Mouse (Mus musculus) left cerebral cortex, postnatal 36 days (tissue): ENCODE data around the gene Med17. TPM values are rescaled to one million over a fixed set of nuclear protein-coding genes. Genes with fewer than 3 reads are reported as not detected.

Experiments
- DNase-seq, 2 experiments: peaks; one replicate each; pipeline ENCODE4 v3.0.0; 2021 to 2022; ENCODE audit warnings: low spot score in 2 of 2, mixed read lengths in 1 of 2
- intact Hi-C: fragments of 180-260 bp; cut with DNase I; formaldehyde crosslinking; loops from one replicate; pipeline ENCODE4 v1.15.1; 2025
- total RNA-seq, 2 experiments: library from RNA; stranded (reverse); gene quantifications; 2 replicates each; pipeline ENCODE4 v1.2.3; 2021

Gene Med17
- total RNA-seq, 2 experiments from 2014 or later, result 35.8 to 42.8 TPM

DNA sequence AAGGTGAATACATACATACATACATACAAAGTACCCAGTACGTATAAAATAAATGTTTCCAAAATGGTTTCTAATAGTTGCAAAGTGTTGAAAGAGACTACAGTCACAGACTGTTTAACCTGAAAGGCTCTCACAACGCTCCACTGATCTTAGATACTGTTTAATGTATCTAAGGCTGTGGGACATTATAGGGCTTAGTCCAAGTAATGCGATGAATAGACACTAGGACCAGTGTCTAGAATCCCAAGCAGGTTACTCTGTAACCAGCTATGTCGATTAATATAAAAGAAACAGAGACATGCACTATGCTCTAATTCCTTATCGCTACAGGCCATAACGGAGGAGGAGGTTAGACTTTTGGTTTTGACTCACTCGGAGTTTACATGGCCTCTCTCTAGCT is 17.4 kb upstream of the Med17 start:
- DNase-seq, result no peak
- intact Hi-C loops, result no loop called here

DNA sequence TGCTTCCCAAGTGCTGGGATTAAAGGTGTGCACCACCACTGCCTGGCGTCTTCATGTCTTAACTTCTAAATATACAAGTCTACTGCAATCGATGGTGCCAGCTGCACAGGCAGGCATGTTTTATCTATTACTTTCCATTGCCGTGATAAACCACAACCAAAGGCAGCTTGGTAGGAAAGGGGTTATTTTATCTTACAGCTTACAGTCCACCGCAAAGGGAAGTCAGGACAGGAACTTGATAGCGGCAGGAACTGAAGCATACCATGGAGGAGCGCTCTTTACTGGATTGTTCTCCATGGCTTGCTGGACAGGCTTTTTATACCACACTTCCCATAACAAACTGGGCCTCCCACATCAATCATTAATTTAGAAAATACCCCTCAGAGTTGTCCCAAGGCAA is 9.5 kb upstream of the Med17 start:
- DNase-seq, result no peak
- intact Hi-C loops, result no loop called here

DNA sequence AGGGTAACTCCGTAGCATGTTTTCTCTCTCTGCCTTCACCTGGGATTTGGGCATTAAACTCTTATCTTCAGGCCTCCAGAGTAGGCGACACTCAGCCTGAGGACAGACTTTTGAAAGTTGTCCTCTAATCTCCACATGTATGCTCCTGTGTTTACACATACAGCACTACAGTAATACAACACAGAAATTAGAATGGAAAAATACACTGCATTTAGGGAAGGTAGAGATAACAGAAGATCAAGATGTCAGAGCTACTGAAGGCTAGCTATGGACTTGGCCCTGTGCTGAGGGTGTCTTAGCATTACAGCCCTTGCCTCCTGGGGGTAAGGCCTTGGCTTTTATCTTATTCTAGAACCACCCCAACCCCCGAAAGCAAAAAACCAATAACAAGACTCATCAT is 8.7 kb upstream of the Med17 start:
- intact Hi-C loops, result no loop called here
- DNase-seq, result no peak

DNA sequence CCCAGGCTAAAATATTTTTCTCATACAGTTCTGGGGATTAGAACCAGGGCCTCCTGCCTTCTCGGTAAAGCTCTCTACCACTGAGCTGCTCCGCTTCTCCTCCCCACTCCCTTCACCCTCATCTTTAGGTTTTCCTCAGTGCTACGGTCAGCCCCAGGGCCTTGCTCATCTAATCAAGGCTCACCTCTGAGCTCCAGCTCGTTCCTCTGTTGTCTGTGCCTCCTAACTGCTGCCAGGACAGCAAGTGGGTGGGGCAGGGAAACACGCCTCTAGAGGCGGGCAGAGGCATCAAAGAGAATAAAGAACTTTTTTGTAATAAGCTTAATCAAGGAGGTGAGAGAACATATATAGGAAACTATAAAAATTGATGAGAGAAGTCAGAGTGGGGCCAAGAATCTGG is 8.1 kb upstream of the Med17 start:
- intact Hi-C loops, result no loop called here
- no peak for DNase-seq

DNA sequence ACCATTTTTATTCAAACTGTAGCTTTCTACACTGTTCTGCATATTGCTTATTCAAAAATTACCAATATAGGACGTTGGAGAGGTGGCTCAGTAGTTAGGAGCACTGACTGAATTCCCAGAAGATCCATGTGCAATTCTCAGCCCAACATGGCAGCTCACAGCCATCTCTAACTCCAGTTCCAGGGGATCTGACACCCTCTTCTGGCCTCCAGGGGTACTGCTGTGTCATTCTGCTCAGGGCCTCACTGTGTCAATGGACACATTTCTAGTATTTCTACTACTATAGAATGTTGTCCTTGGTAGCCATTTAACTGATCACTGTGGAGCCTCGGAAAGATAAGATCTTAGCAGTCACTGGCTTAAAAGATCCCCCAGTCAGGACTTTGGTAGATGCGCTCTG is 5.7 kb upstream of the Med17 start:
- no peak for DNase-seq
- intact Hi-C loops, result no loop called here

DNA sequence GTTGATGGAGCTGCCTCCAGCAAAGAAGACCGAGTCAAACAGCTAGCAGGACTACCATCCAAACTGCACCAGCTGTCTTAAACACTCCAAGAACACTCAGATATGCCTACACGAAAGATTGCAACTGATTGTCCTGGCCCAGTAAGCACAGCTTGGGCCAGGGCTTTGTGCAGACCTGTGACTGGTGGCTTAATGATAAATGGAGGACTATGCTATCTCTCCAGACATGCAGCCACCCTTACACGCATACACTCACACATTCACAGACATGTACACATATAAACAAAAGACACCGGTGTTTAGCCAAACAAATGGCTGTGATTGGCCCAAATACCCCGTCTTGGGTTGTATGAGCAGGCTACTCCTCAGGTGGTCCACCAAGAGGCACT is 754 bp upstream of the Med17 start:
- intact Hi-C loops, result no loop called here

DNA sequence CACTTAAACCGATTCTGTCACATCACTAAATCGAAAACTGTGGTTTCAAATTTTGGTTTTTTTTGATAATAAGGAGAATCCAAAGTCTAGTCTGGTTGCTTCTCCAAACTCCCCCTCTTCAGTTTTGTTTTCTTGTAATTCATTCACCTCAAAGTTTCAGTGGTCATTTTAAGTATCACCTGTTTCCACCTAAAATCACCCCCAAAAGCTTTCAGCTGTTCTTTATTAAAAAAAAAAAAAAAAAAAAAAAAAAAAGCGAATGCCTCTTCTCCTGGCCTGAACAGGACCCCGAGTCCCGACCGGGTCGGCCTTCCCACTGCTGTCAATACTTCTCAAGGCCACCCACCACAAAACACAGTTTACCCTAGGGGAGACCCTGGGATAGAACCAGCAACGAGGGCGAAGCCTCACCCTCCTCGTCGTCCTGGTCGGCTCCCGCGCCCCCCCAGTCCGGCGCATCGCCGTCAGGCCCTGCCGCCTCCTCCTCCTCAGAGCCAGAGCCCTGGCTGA is 537 bp downstream of the Med17 start:
- no peak for DNase-seq
- intact Hi-C loops, result loop anchor here (1.0 kb wide), 1 partner anchor 27 kb away; the partner anchor contains the start of genes 4931406C07Rik and Taf1d

More for the DNA sequence above, 754 bp upstream of the Med17 start:
- DNase-seq, result no peak

DNA sequence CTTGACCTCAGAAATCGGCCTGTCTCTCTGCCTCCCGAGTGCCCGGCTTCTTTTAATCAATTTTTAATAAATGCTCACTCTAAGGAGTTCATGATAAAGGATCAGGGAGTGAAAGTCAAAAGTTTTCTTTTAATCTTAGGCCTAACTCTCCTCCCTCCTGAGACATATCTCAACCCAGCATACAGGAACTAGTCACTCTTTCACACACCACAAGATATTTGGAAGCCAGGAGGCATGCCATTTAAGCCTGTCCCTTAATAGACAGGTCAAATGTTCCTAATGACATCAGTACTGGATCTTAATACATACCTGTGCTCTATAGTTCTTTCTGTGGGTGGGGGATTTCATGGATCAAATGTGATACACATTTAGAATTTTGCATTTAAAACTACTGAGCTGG is 1.4 kb downstream of the Med17 start:
- intact Hi-C loops, result no loop called here
- DNase-seq, result no peak

DNA sequence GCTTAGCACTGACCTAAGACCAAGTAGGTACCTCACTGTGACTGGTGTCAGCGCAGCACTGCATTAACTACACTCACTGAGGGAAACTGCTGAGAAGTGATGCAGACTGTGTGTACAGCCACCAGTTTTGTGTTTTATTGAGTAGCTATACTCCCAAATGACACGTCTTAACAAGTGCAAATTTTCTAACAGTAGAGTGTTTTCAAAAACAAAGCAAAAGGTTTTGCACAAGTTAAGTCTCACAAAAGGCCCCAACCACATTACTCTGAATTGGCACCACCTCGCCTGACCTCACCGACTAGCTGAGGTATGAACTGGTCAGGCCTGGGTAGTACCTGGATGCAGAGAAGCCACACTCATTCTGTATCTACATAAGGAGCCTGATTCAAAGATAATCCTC is 2.9 kb downstream of the Med17 start:
- no peak for DNase-seq
- intact Hi-C loops, result no loop called here

DNA sequence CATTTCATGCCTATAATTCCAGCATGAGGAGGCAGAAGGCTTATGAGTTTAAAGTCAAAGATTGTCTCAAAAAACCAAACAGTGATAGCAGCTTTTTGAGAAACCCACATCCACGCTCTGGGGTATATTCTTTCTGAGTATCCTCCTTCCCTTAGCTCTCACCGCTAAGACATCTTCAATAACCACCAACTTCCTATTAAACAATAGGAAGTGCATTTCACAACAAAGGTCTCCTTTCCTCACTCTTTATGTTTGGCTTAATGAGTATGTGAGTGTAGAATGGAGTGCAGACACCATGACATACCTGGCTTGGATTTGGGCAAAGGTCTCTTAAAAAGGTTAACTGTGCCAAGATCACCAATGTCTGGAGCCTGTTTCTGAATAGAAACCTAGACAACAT is 5.8 kb downstream of the Med17 start:
- DNase-seq, result no peak
- intact Hi-C loops, result no loop called here

DNA sequence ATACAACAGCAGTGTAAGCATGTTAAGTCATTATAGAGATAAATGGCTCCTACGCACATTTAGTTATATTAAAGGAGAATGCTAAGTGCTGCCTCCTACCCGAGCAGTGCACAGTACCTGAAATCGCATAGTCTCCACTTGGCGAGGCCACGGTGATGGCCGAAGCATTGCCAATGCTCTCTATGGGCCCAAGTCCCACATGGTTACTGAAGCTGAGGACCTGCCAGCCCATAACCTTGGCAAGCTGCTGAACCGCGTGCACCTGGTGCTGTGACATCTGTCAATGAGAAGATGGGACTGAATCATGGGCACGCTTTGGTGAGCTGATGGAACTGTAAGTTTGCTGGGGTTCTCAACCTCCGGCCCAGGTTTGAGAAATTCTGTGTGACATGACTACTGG is 16.2 kb downstream of the Med17 start:
- no peak for DNase-seq
- intact Hi-C loops, result no loop called here

DNA sequence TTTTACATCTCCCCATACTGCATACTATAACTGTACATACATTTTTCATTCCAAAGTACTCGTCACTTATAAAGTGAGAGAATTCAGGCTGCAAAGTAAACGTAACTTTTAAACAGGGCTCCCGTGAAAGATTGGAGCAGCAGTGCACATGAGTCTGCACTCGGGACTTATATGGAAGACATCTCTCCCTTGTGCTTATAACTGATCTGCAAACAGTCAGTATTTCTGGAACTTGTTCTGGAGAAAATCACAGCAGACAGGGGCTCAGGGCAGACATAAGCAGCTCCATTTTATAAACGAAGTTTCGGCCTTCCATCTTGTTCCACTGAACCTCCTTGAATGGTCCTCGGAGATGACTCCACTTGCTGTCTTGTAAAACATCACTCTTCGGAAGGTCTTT is 17.8 kb downstream of the Med17 start:
- no peak for DNase-seq
- intact Hi-C loops, result no loop called here

DNA sequence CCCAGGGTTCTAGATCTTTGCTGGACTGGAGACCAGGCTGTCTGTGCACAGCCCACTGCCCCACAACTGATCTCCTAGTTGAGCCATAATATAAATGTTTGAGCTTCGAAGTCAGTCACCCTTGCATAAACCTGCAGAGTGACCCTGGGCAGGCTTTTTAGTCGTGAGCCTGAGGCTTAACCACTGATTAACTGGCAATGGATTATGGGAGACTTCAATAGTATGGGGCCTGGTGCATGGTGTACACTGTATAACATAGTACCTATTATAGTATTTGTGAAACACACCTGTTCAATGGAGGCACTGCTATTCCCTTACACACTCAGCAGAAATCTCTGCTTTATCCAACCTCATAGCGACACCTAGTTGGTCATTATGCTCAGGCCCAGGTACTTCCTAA is 23.5 kb downstream of the Med17 start:
- intact Hi-C loops, result no loop called here
- no peak for DNase-seq

DNA sequence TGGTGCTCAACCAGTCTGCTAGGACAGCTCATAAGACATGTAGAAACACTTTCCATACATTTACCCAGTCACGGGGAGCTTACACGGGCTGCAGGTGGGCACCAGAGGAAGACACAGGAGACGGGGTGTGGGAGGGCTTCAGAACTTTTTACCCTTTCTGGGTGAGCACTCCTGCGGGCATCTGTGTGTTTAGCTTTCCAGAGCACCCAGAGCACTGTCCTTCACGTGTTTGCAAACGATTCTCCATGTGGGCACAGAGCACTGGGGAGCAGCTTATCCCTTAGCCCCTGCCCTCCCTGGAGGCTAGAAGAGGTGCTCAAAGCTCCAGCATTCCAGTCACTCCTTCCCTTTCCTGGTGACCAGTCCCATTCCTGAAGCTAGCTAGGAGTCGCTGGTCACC is 25.2 kb downstream of the Med17 start:
- no peak for DNase-seq
- intact Hi-C loops, result no loop called here

DNA sequence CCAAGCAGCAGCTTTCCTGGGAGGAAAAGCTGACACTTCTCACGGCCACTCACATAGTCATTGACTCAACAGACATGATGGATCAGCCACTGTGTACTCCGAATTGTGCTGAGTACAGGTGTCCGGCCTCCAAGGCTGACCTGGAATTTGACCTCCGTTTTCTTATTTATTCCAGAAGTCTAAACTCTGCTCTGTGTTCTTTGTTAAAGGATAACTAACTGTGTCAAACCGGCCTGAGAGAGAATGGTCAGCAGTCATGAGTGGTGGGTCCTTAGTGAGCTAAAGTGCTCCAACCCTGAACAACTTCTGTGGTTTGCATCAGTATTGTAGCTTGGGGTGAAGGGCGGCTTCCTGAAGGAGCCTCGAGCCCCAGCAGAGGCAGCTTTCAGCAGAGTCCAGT is 27.5 kb downstream of the Med17 start:
- intact Hi-C loops, result no loop called here
- DNase-seq, result no peak

DNA sequence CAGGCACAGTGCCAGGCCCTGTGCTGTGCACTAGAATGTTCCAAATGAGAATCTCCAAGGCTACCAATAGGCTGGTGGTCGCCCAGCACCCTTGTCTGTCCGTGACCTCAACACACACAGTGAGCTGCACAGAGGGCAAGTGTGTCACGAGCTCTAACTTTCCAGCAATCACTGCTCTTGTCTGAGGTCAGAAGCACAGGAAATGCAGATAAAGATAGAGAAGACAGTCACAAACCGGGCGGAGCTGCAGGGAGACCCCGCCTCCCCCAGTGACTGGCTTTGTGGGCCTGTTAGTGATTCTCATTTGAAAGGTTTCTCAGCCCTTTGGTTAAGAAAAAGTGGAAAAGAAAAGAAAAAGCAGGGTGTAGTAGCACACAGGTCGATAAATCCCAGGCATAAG is 29.4 kb downstream of the Med17 start:
- no peak for DNase-seq
- intact Hi-C loops, result no loop called here

DNA sequence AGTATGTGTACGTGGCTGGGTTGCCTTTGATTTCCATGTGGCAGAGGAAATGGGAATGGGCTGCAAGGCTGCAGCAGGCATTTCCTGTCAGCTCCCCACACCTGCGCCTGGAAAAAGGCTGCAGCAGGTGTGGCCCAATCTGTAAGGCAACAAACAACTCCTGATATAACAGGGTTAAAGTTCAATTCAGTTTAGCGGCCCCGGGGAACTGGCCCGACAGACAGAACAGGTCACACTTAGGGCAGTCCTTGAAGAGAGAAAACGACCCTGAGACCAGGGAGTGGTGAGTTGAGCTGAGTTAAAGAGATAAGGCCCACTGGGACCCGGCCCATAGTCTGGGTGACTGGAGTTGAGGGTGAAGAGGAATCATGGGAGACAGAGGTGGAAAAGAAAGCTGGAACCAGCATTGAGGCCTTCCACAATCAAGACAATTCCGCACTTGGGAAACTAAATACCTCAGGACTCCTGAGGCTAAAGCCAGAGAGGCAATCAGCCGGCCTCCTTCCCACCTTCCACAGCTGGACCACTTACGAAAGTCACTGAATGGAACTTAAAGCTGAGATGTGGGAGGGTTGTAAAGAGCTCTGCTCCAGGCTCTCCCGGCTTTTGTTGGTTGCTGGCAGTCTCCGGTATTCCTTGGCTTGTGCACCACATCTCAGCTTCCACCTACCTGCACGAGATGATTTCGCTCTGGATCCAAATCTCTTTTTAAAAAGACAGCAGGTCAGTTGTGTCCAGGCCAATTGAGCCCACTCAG is 34.2 kb downstream of the Med17 start:
- intact Hi-C loops, result no loop called here
- DNase-seq, result no peak

DNA sequence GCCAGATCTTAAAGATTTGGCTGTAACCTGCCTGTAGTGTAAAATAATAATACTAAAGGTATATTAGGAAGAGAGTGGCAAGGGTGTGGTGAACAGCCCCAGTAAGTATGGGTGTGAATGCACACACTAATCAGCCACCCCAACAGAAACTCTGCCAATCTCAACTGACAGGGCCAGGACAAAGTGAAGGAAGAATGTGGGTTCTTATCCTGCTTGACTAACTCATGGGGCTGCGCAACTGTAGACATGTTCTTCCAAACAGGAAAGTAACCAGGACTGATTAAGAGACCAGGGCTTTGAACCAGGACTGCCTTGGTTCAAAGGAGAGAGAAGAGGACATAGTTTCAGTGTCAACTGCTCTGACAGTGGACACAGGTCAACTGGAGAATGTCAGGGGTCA is 37.6 kb downstream of the Med17 start:
- DNase-seq, result no peak
- intact Hi-C loops, result no loop called here

DNA sequence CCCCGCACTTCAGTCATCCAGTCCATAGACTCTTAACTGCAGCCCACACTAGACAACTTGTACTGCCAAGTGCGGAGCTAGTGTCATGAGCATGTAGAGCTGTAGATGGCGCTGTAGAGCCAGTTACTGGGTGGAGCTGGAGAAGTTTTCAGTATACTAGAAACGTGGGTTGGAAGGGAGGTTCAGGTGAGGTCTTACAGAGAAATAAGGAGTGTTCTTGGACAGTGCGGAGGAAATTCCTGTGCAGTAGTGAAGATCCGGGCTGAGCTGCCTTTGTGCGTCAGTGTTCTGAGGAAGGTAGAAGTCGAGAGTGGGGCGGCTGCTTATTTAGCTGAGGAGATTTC is 38.2 kb downstream of the Med17 start:
- intact Hi-C loops, result no loop called here

DNA sequence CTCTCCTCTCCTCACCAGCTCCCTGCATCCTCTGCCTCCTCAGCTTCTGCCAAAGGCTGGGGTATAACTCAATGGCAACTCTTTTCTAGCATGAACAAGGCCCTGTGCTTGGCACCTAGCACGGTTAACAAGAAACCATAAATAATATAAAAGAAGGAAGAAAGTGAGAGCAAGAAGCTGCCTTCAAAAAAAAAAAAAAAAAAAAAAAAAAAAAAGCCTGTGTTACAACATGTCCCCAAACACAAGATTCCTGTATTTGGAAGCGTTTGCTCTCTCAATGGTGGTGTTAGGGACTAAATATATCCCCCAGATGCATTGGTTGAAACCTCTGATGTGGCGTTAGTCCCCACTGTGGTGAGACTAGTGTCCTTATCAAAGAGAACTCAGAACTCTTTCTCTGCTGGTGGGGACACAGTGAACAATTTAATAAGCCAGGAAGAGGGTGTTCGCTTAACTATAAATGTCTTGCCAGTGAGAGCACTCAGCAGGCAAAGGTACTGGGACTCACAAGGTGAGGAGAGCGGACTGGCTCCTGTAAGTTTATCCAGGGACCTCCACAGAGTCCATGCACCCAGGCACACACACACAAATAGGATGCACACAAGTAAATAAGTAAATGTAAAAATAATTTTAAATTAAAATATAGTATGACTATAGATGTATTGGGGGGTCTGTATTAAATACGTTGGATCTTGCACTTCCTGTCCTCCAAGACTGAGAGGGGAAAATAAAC is 38.7 kb downstream of the Med17 start:
- intact Hi-C loops, result no loop called here
- no peak for DNase-seq

More for the DNA sequence above, 38.2 kb downstream of the Med17 start:
- no peak for DNase-seq

DNA sequence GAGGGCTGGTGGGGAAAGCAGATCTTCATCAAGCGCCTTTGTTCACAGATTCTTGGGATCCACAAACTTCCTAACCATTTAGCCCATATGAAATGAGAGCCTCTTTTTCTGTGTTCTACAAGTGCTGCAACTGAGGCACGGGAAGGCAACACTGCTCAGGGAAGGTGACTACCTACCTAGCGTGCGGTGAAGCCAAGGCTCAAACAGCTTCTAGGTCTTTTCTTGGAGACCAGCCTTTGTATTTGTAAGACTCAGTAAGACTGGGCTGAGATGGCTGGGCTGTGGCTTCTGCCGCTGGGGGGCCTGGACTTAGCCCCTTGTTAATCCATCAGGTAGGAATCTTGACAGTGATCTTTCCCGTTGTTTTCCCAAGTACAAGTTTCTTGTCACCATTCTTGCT is 39.7 kb downstream of the Med17 start:
- no peak for DNase-seq
- intact Hi-C loops, result no loop called here
